In genomic region chr14:122145374-122145773, GRCm38 (mm10) we compare ENCODE assay signal across 20 mouse cellular contexts.
"Had no signal": no experiment of that assay in that cellular context is flagged by ENCODE, and none has a peak within 500 bp of the region (broad histone marks: within the 10 kb centered on the region; RNA-seq: fewer than 3 reads in every experiment).

No protein-coding gene starts in this region.

- H3K27me3 ChIP-seq: kidney, embryonic 15.5 days; midbrain, embryonic 12.5 days; midbrain, embryonic 15.5 days; neural tube, embryonic 12.5 days; neural tube, embryonic 15.5 days; stomach, embryonic 15.5 days had no signal

- H3K4me1 ChIP-seq: kidney, embryonic 15.5 days; midbrain, embryonic 15.5 days; neural tube, embryonic 12.5 days; neural tube, embryonic 15.5 days; stomach, embryonic 15.5 days had no signal

- H3K4me2 ChIP-seq: kidney, embryonic 15.5 days; lung, embryonic 14.5 days; midbrain, embryonic 12.5 days; midbrain, embryonic 15.5 days; neural tube, embryonic 12.5 days; neural tube, embryonic 15.5 days; stomach, embryonic 15.5 days had no signal

- H3K27ac ChIP-seq: kidney, embryonic 15.5 days; left cerebral cortex, adult 2 months; liver, embryonic 14.5 days; midbrain, embryonic 12.5 days; midbrain, embryonic 15.5 days; neural tube, embryonic 12.5 days; neural tube, embryonic 15.5 days; stomach, embryonic 15.5 days had no signal

- DNase-seq: kidney, adult 8-10 months; kidney, postnatal 10 days; kidney, postnatal 36 days; layer of hippocampus, postnatal 36 days; liver, postnatal 0 days; lung, embryonic 14.5 days; lung, postnatal 36 days; retina, postnatal 1 day; right cerebral cortex, postnatal 25 days; spleen, adult 18-20 months; thymus, postnatal 36 days had no signal

- ATAC-seq: liver, postnatal 0 days; lung, postnatal 0 days; midbrain, embryonic 15.5 days had no signal

- H3K9me3 ChIP-seq: kidney, embryonic 15.5 days; midbrain, embryonic 12.5 days; midbrain, embryonic 15.5 days; neural tube, embryonic 12.5 days; neural tube, embryonic 15.5 days; stomach, embryonic 15.5 days had no signal

- H3K4me3 ChIP-seq: kidney, embryonic 15.5 days; left cerebral cortex, adult 2 months; midbrain, embryonic 12.5 days; midbrain, embryonic 15.5 days; neural tube, embryonic 12.5 days; neural tube, embryonic 15.5 days; stomach, embryonic 15.5 days had no signal

- H3K9ac ChIP-seq: kidney, embryonic 15.5 days; liver, embryonic 14.5 days; liver, postnatal 0 days; lung, embryonic 14.5 days; midbrain, embryonic 12.5 days; midbrain, embryonic 15.5 days; neural tube, embryonic 12.5 days; neural tube, embryonic 15.5 days; stomach, embryonic 15.5 days had no signal
